Mouse (Mus musculus) liver, embryonic 16.5 days (tissue): ENCODE results near the gene Serpinb1b. TPM values are rescaled to one million over a fixed set of nuclear protein-coding genes. Genes with fewer than 3 reads are reported as not detected.
A peak's percentile ranks its signal among the peaks of the same experiment; 100 is the strongest.
"Not testable (repeated sequence)": the region's sequence is repeated elsewhere in the genome, so short reads cannot be mapped to it uniquely, and the experiment has no call there.

ENCODE experiments used
- ATAC-seq: fragments of 200-750 bp; cut with Nextera tagmentation; 2 replicates; pipeline ENCODE4 v1.8.0; 2017; ENCODE audit warnings: low read depth, mild to moderate bottlenecking, moderate number of reproducible peaks, moderate library complexity
- H3K27ac ChIP-seq: fragments of 300-500 bp; sonication (generic); 2 replicates; pipeline ENCODE4 v1.5.1; 2014; ENCODE audit warnings: mild to moderate bottlenecking, low read length
- H3K27me3 ChIP-seq: fragments of 300-500 bp; sonication (generic); 2 replicates; pipeline ENCODE4 v1.6.1; 2014; ENCODE audit warnings: low read depth, low read length, mixed read lengths; ENCODE audit not compliant: control insufficient read depth, insufficient read depth
- H3K36me3 ChIP-seq: fragments of 300-500 bp; sonication (generic); 2 replicates; pipeline ENCODE4 v1.6.1; 2014; ENCODE audit warnings: mild to moderate bottlenecking; ENCODE audit not compliant: control insufficient read depth, insufficient read depth
- H3K4me1 ChIP-seq: fragments of 300-500 bp; sonication (generic); 2 replicates; pipeline ENCODE4 v1.6.1; 2014; ENCODE audit warnings: low read depth, low read length, mixed read lengths; ENCODE audit not compliant: control insufficient read depth
- H3K4me2 ChIP-seq: fragments of 300-500 bp; sonication (generic); 2 replicates; pipeline ENCODE4 v1.6.1; 2014; ENCODE audit warnings: low read depth, low read length, mixed read lengths
- H3K4me3 ChIP-seq: fragments of 300-500 bp; sonication (generic); 2 replicates; pipeline ENCODE4 v1.5.1; 2014; ENCODE audit warnings: low read depth, mild to moderate bottlenecking, low read length
- H3K9ac ChIP-seq: fragments of 300-500 bp; sonication (generic); 2 replicates; pipeline ENCODE4 v1.6.1; 2014; ENCODE audit warnings: low read depth, low read length
- H3K9me3 ChIP-seq: fragments of 300-500 bp; sonication (generic); replicated peaks from 2 replicates; pipeline ENCODE4 v1.6.1; 2016; ENCODE audit warnings: low read length; ENCODE audit not compliant: control insufficient read depth
- WGBS: fragments of 180-500 bp; shearing (Covaris S2); extraction: QIAGEN DNeasy Blood & Tissue Kit; methylation state at CpG from one replicate; pipeline ENCODE4 v1.1.7; 2014; ENCODE audit not compliant: insufficient replicate concordance; 5-methylcytosine and 5-hydroxymethylcytosine counted together
- polyA plus RNA-seq: library from polyadenylated mRNA; unstranded; fragments of >200 nt; fragmentation: Nextera tagmentation; extraction: Ambion mirVana; gene quantifications from 2 replicates; pipeline ENCODE4 v1.2.1, GENCODE M21; 2015

Serpinb1b gene
- not detected in 2 replicates for polyA plus RNA-seq

GRCm38 (mm10) chr13:33078056-33078705 lies at the start of gene Serpinb1b:
Gene Serpinb1b, plus strand, starts transcription at chr13:33078575.
- Histone ChIP-seq H3K9ac (no peak within 1 kb of the TSS), H3K36me3 (no peaks in the 10 kb centered on the region), H3K4me1 (no peaks in the 10 kb centered on the region), H3K4me3 (no peak within 1 kb of the TSS), H3K4me2 (no peak within 1 kb of the TSS), H3K27ac (no peak within 1 kb of the TSS), H3K27me3 (no peaks in the 10 kb centered on the region), H3K9me3 (no peaks in the 10 kb centered on the region)
- WGBS: 54% methylated on average over 3 of the region's 3 CpGs
- ATAC-seq: no peak

- not testable (repeated sequence) for H3K27ac ChIP-seq, ATAC-seq, H3K9ac ChIP-seq, H3K4me1 ChIP-seq, H3K36me3 ChIP-seq, H3K9me3 ChIP-seq, H3K4me2 ChIP-seq, H3K27me3 ChIP-seq, H3K4me3 ChIP-seq
- 86% methylated on average over 2 of the region's 2 CpGs for WGBS
Observed at GRCm38 (mm10) chr13:33029478-33029877, 48.9 kb upstream of the Serpinb1b start.

DNA sequence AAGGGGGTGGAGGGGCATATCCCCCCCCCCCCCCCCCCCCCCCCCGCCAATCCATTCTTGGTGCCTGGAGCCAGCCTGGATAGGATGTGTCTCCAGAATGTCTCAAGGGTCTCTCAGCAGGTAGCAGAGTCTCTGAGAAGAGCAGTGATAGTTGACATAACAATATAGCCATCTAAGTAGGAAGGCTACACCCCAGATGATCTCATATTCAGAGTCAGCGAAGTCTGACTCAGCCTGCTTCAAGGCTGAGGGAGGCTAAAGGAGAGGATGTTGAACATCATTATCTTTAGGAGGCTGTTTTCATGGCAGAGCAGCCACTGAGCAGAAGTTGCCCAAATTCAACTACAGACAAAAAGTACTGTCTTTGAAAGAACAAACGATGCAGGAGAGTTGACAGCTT lies 48.1 kb upstream of the Serpinb1b start:
- no peak overlapping the region for H3K4me3 ChIP-seq
- 59% methylated on average over 2 of the region's 3 CpGs for WGBS

DNA sequence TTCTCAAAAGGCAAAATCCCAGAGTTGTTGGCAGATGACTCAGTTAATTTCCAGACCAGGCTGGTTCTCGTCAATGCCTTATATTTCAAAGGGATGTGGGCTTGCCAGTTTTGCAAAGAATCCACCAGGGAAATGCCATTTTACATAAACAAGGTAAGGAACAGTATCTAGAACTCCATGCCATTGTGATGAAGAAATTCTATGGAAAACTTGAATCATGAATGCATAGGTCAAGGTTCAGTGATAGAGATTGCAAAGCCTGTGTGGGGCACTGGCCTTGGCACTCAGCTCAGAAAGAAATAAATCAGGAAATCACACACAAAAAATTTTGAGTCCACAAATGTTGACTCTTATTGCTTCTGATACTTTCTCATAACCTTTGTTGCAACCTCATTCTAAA lies 42.9 kb upstream of the Serpinb1b start:
- Histone ChIP-seq H3K27me3 (no peaks in the 10 kb centered on the region), H3K4me2 (no peak overlapping the region), H3K9me3 (no peaks in the 10 kb centered on the region), H3K36me3 (no peaks in the 10 kb centered on the region), H3K9ac (no peak overlapping the region), H3K27ac (no peak overlapping the region), H3K4me1 (no peaks in the 10 kb centered on the region), H3K4me3 (no peak overlapping the region)
- ATAC-seq: no peak
- WGBS: 44% methylated on average over 1 of the region's 1 CpGs

More for the DNA sequence above, 48.1 kb upstream of the Serpinb1b start:
- no peaks in the 10 kb centered on the region for H3K9me3 ChIP-seq
- no peaks in the 10 kb centered on the region for H3K4me1 ChIP-seq
- H3K27me3 ChIP-seq: no peaks in the 10 kb centered on the region
- H3K27ac ChIP-seq: no peak overlapping the region
- H3K36me3 ChIP-seq: no peaks in the 10 kb centered on the region
- ATAC-seq: no peak
- no peak overlapping the region for H3K4me2 ChIP-seq
- no peak overlapping the region for H3K9ac ChIP-seq

GRCm38 (mm10) chr13:33043542-33043941 lies 34.8 kb upstream of the Serpinb1b start:
- Histone ChIP-seq H3K4me2 (no peak overlapping the region), H3K27ac (no peak overlapping the region), H3K27me3 (no peaks in the 10 kb centered on the region), H3K9me3 (no peaks in the 10 kb centered on the region), H3K4me3 (no peak overlapping the region), H3K9ac (no peak overlapping the region), H3K4me1 (no peaks in the 10 kb centered on the region; the same call in 1 of the 2 replicates), H3K36me3 (no peaks in the 10 kb centered on the region)
- WGBS: 76% methylated on average over 3 of the region's 3 CpGs
- no peak for ATAC-seq

GRCm38 (mm10) chr13:33047234-33047633 lies 31.1 kb upstream of the Serpinb1b start:
- H3K27me3 ChIP-seq: no peaks in the 10 kb centered on the region
- no peaks in the 10 kb centered on the region for H3K9me3 ChIP-seq
- no peak overlapping the region for H3K9ac ChIP-seq
- no peaks in the 10 kb centered on the region; the same call in 1 of the 2 replicates for H3K4me1 ChIP-seq
- peak; percentile 71 for ATAC-seq
- 72% methylated on average over 2 of the region's 2 CpGs for WGBS
- H3K4me3 ChIP-seq: no peak overlapping the region
- no peak overlapping the region for H3K27ac ChIP-seq
- H3K36me3 ChIP-seq: no peaks in the 10 kb centered on the region
- H3K4me2 ChIP-seq: no peak overlapping the region

- Histone ChIP-seq H3K27me3 (no peaks in the 10 kb centered on the region), H3K4me3 (no peak overlapping the region), H3K27ac (no peak overlapping the region), H3K9ac (no peak overlapping the region), H3K4me1 (no peaks in the 10 kb centered on the region; the same call in 1 of the 2 replicates), H3K9me3 (no peaks in the 10 kb centered on the region), H3K36me3 (no peaks in the 10 kb centered on the region), H3K4me2 (no peak overlapping the region)
- ATAC-seq: no peak
- WGBS: 33% methylated on average over 4 of the region's 4 CpGs
Observed at GRCm38 (mm10) chr13:33048187-33048586, 30.2 kb upstream of the Serpinb1b start.

DNA sequence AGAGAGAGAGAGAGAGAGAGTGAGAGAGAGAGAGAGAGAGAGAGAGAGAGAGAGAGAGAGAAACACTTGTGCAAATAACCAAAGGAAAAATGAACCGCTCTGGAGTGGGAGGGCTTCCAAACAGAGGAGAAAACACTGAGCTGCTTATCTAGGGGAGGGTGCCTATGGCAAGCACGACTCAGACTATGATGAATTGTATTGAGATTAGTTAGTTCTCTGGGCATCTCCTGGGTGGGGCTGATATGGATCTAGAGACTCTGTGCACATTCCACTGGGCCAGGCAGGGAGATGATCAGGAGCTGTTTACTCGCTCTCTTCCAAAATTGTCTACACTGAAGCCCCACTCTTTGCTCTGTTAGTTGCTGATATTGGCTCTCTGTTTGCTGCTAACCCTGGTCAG lies 26.7 kb upstream of the Serpinb1b start:
- no peak for ATAC-seq
- Histone ChIP-seq H3K9me3 (no peaks in the 10 kb centered on the region), H3K9ac (no peak overlapping the region), H3K27me3 (no peaks in the 10 kb centered on the region), H3K36me3 (no peaks in the 10 kb centered on the region), H3K4me3 (no peak overlapping the region), H3K27ac (no peak overlapping the region), H3K4me2 (no peak overlapping the region), H3K4me1 (no peaks in the 10 kb centered on the region; the same call in 1 of the 2 replicates)
- 34% methylated on average over 3 of the region's 3 CpGs for WGBS

DNA sequence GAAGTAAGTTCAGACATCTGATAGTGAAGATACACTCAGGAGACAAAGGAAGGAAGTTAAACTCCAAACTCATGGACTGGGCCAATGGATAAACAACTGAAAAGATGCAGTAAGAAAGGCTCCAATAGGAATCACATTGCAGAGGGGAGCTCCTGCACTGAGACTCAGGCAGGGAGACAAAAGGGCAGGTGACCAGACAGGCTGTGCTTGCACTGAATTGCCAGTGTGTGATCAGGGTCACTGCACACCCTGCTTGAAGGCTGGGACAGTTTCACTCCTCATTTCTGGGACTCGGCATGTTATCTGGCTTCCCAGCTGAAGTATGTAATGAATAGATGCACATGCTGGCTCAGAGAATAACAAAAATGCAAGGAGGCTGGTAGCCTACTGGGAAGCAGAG lies 15.3 kb upstream of the Serpinb1b start:
- ATAC-seq: no peak
- no peaks in the 10 kb centered on the region for H3K27me3 ChIP-seq
- no peak overlapping the region for H3K27ac ChIP-seq
- 44% methylated on average over 1 of the region's 1 CpGs for WGBS
- H3K4me3 ChIP-seq: no peak overlapping the region
- H3K4me1 ChIP-seq: no peaks in the 10 kb centered on the region
- H3K9ac ChIP-seq: no peak overlapping the region
- H3K4me2 ChIP-seq: no peak overlapping the region
- H3K9me3 ChIP-seq: no peaks in the 10 kb centered on the region
- H3K36me3 ChIP-seq: no peaks in the 10 kb centered on the region
